Mouse (Mus musculus): ENCODE results near the gene Wfdc1. TPM values are rescaled to one million over a fixed set of nuclear protein-coding genes. Genes with fewer than 3 reads are reported as not detected.

Wfdc1 gene
- total and polyA plus RNA-seq, 2 experiments from 2014 or later: 22.4 to 55.0 TPM

- TF ChIP-seq CTCF (IDR thresholded peaks at IDR 0.05; ENCODE audit: low read depth) (no peak), EP300 (IDR thresholded peaks at IDR 0.05; ENCODE audit: low read depth) (no peak)
- no peaks in the 10 kb centered on the region for H3K9me3 ChIP-seq (replicated peaks; ENCODE audit: control insufficient read depth, low read length)
- DNase-seq (ENCODE audit: low spot score) (peak; percentile 49), ATAC-seq (ENCODE audit: insufficient read depth, low read depth) (peak; percentile 44; the same call in 1 of the 2 replicates)
- no peak overlapping the region for H3K9ac ChIP-seq (replicated peaks; ENCODE audit: low read depth, low read length)
- peaks cover 4% of the 10 kb centered on the region; the same call in 1 of the 2 replicates for H3K4me1 ChIP-seq (ENCODE audit: control insufficient read depth, insufficient read depth)
- peak overlapping the region; percentile 37; the same call in 1 of the 2 replicates for H3K27ac ChIP-seq (ENCODE audit: low read depth)
- peak overlapping the region; percentile 7; the same call in 1 of the 2 replicates for H3K4me2 ChIP-seq (ENCODE audit: low read depth, low read length)
- no peak overlapping the region for H3K4me3 ChIP-seq (ENCODE audit: low read depth, low read length)
- no peaks in the 10 kb centered on the region for H3K36me3 ChIP-seq (replicated peaks; ENCODE audit: control insufficient read depth, insufficient read depth, low read length)
- no peaks in the 10 kb centered on the region for H3K27me3 ChIP-seq (ENCODE audit: control insufficient read depth, insufficient read depth, low read length)
- WGBS: 40% methylated on average over 12 of the region's 12 CpGs
Measured at GRCm38 (mm10) chr8:119715221-119715620, 49.1 kb downstream of the Wfdc1 start.

- DNase-seq (ENCODE audit: low spot score) (no peak), ATAC-seq (ENCODE audit: insufficient read depth, low read depth) (no peak)
- no peaks in the 10 kb centered on the region for H3K36me3 ChIP-seq (replicated peaks; ENCODE audit: control insufficient read depth, insufficient read depth, low read length)
- H3K9ac ChIP-seq (replicated peaks; ENCODE audit: low read depth, low read length): no peak overlapping the region
- no peak overlapping the region for H3K4me2 ChIP-seq (ENCODE audit: low read depth, low read length)
- no peaks in the 10 kb centered on the region for H3K27me3 ChIP-seq (ENCODE audit: control insufficient read depth, insufficient read depth, low read length)
- H3K27ac ChIP-seq (ENCODE audit: low read depth): no peak overlapping the region
- H3K4me1 ChIP-seq (ENCODE audit: control insufficient read depth, insufficient read depth): peaks cover 4% of the 10 kb centered on the region; the same call in 1 of the 2 replicates
- H3K9me3 ChIP-seq (replicated peaks; ENCODE audit: control insufficient read depth, low read length): no peaks in the 10 kb centered on the region
- no peak for TF ChIP-seq EP300 (IDR thresholded peaks at IDR 0.05; ENCODE audit: low read depth)
- no peak for TF ChIP-seq CTCF (IDR thresholded peaks at IDR 0.05; ENCODE audit: low read depth)
- H3K4me3 ChIP-seq (ENCODE audit: low read depth, low read length): no peak overlapping the region
Measured at GRCm38 (mm10) chr8:119716730-119717299, 50.6 kb downstream of the Wfdc1 start.

GRCm38 (mm10) chr8:119717765-119718164, 51.6 kb downstream of the Wfdc1 start:
- WGBS: 61% methylated on average over 9 of the region's 9 CpGs
- no peak overlapping the region for H3K9ac ChIP-seq (replicated peaks; ENCODE audit: low read depth, low read length)
- no peaks in the 10 kb centered on the region for H3K9me3 ChIP-seq (replicated peaks; ENCODE audit: control insufficient read depth, low read length)
- DNase-seq (ENCODE audit: low spot score) (no peak), ATAC-seq (ENCODE audit: insufficient read depth, low read depth) (no peak)
- no peak overlapping the region for H3K27ac ChIP-seq (ENCODE audit: low read depth)
- H3K4me3 ChIP-seq (ENCODE audit: low read depth, low read length): no peak overlapping the region
- peak; percentile 56 for TF ChIP-seq CTCF (IDR thresholded peaks at IDR 0.05; ENCODE audit: low read depth)
- TF ChIP-seq EP300 (IDR thresholded peaks at IDR 0.05; ENCODE audit: low read depth): no peak
- H3K4me2 ChIP-seq (ENCODE audit: low read depth, low read length): no peak overlapping the region
- H3K4me1 ChIP-seq (ENCODE audit: control insufficient read depth, insufficient read depth): peaks cover 4% of the 10 kb centered on the region; the same call in 1 of the 2 replicates
- H3K36me3 ChIP-seq (replicated peaks; ENCODE audit: control insufficient read depth, insufficient read depth, low read length): no peaks in the 10 kb centered on the region
- H3K27me3 ChIP-seq (ENCODE audit: control insufficient read depth, insufficient read depth, low read length): no peaks in the 10 kb centered on the region

DNA sequence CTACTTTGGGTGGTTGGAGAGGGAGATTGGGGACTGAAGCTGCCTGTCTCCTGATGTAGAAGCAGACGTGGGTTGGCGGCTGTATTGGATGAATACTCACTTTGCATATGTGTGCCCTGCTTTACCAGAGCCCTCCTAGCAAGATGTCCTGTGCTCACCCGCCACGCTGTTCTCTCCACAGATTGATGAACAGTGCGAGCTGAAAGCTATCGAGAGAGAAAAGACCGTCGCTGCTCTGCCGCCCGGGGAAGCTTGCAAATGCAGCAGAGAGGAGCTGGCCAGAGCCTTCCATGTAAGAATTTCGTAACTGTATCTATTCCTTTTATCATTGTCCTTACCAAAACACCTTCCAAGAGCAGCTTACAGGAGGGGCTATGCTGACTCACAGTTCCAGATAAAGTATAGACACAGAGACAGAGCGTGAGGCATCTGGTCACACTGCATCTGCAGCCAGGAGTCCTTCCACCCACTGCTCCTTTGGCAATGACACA, 52.9 kb downstream of the Wfdc1 start:
- Histone ChIP-seq H3K9ac (replicated peaks; ENCODE audit: low read depth, low read length) (no peak overlapping the region), H3K4me3 (ENCODE audit: low read depth, low read length) (no peak overlapping the region), H3K27ac (ENCODE audit: low read depth) (no peak overlapping the region), H3K27me3 (ENCODE audit: control insufficient read depth, insufficient read depth, low read length) (no peaks in the 10 kb centered on the region), H3K9me3 (replicated peaks; ENCODE audit: control insufficient read depth, low read length) (no peaks in the 10 kb centered on the region), H3K36me3 (replicated peaks; ENCODE audit: control insufficient read depth, insufficient read depth, low read length) (no peaks in the 10 kb centered on the region), H3K4me2 (ENCODE audit: low read depth, low read length) (no peak overlapping the region), H3K4me1 (ENCODE audit: control insufficient read depth, insufficient read depth) (peaks cover 8% of the 10 kb centered on the region; the same call in 1 of the 2 replicates)
- DNase-seq (ENCODE audit: low spot score): no peak
- ATAC-seq (ENCODE audit: insufficient read depth, low read depth): no peak
- TF ChIP-seq CTCF (IDR thresholded peaks at IDR 0.05; ENCODE audit: low read depth): no peak
- TF ChIP-seq EP300 (IDR thresholded peaks at IDR 0.05; ENCODE audit: low read depth): no peak
- WGBS: 46% methylated on average over 12 of the region's 12 CpGs

DNA sequence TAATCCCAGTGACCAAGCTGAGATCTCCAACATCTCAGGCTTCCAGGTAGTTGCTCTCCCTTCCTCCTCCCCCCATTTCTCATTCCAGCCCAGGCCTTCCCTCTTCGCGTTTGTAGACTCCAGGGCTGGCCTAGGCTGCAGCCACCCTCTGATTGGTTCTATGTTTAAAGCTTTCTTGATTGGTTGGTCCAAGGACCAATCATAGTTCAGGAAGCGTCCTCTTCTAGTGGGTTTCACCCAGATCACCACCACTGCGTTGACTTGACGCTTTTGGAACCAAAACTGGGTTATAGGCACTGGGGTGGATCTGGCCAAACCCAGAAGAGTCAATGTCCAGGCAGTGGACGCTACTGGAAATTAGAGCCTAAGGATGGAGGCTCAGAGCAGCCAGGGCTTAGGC, 56.2 kb downstream of the Wfdc1 start:
- H3K27ac ChIP-seq (ENCODE audit: low read depth): no peak overlapping the region
- WGBS: 58% methylated on average over 6 of the region's 6 CpGs

More for the DNA sequence above, 56.2 kb downstream of the Wfdc1 start:
- Histone ChIP-seq H3K27me3 (ENCODE audit: control insufficient read depth, insufficient read depth, low read length) (no peaks in the 10 kb centered on the region), H3K4me2 (ENCODE audit: low read depth, low read length) (no peak overlapping the region), H3K36me3 (replicated peaks; ENCODE audit: control insufficient read depth, insufficient read depth, low read length) (no peaks in the 10 kb centered on the region), H3K4me1 (ENCODE audit: control insufficient read depth, insufficient read depth) (peaks cover 8% of the 10 kb centered on the region; the same call in 1 of the 2 replicates), H3K9ac (replicated peaks; ENCODE audit: low read depth, low read length) (no peak overlapping the region), H3K9me3 (replicated peaks; ENCODE audit: control insufficient read depth, low read length) (no peaks in the 10 kb centered on the region), H3K4me3 (ENCODE audit: low read depth, low read length) (no peak overlapping the region)
- TF ChIP-seq EP300 (IDR thresholded peaks at IDR 0.05; ENCODE audit: low read depth) (no peak), CTCF (IDR thresholded peaks at IDR 0.05; ENCODE audit: low read depth) (no peak)
- DNase-seq (ENCODE audit: low spot score) (no peak), ATAC-seq (ENCODE audit: insufficient read depth, low read depth) (no peak)
